Mouse (Mus musculus) T-helper 1 cell (primary cell): Measurements from ENCODE around the gene Itga2b.
"Not testable (repeated sequence)": the region's sequence is repeated elsewhere in the genome, so short reads cannot be mapped to it uniquely, and the experiment has no call there.

ENCODE experiments used
- in situ Hi-C: fragments of 300-600 bp; cut with MboI, MseI; formaldehyde crosslinking; loops from one replicate; pipeline ENCODE4 v1.15.1; 2025; ENCODE audit warnings: high pct_unique_total_duplicates

The Itga2b gene

GRCm38 (mm10) chr11:102411704-102412103 is 58.2 kb downstream of the Itga2b start:
- in situ Hi-C loops, result no loop called here

GRCm38 (mm10) chr11:102411061-102411460 is 58.9 kb downstream of the Itga2b start:
- in situ Hi-C loops, result no loop called here

GRCm38 (mm10) chr11:102410345-102410744 is 59.6 kb downstream of the Itga2b start:
- in situ Hi-C loops, result not testable (repeated sequence)

DNA sequence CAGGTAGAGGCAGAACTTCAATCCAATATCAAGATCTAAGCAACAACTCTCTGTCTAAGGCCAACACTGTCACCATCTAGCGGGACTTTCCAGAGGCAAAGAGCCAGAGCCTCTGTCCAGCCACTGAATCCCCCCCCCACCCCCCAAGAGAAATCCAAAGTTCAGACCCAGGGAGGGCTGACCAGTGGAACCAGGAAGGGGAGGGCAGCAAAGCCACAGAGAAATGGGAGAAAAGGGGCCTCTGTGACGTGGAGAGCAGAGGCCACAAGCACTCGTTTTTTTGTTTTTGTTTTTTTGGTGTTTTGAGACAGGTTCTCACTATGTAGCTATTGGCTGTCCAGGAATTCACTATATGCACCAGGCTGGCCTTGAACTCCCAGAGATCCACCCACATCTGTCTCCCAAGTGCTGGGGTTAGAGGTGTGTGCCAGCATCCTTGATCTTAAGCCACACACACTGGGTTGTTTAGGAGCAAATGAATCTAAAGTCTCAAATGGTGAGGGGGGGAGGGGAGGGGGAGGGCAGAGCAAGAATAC is 60.1 kb downstream of the Itga2b start:
- in situ Hi-C loops, result loop anchor here (5.0 kb wide), 1 partner anchor 98 kb away; no protein-coding TSS in a partner anchor

GRCm38 (mm10) chr11:102408888-102409794 is 60.8 kb downstream of the Itga2b start:
- in situ Hi-C loops, result loop anchor here (5.0 kb wide), 1 partner anchor 97 kb away; no protein-coding TSS in a partner anchor

- in situ Hi-C loops, result loop anchor here (5.0 kb wide), 1 partner anchor 96 kb away; no protein-coding TSS in a partner anchor
Observed at GRCm38 (mm10) chr11:102408344-102408876, 61.5 kb downstream of the Itga2b start.

- in situ Hi-C loops, result loop anchor here (5.0 kb wide), 1 partner anchor 96 kb away; no protein-coding TSS in a partner anchor
Observed at GRCm38 (mm10) chr11:102407834-102408215, 62.1 kb downstream of the Itga2b start, which contains the start of gene Slc25a39. Gene Slc25a39 (minus strand): TSS chr11:102407946.

DNA sequence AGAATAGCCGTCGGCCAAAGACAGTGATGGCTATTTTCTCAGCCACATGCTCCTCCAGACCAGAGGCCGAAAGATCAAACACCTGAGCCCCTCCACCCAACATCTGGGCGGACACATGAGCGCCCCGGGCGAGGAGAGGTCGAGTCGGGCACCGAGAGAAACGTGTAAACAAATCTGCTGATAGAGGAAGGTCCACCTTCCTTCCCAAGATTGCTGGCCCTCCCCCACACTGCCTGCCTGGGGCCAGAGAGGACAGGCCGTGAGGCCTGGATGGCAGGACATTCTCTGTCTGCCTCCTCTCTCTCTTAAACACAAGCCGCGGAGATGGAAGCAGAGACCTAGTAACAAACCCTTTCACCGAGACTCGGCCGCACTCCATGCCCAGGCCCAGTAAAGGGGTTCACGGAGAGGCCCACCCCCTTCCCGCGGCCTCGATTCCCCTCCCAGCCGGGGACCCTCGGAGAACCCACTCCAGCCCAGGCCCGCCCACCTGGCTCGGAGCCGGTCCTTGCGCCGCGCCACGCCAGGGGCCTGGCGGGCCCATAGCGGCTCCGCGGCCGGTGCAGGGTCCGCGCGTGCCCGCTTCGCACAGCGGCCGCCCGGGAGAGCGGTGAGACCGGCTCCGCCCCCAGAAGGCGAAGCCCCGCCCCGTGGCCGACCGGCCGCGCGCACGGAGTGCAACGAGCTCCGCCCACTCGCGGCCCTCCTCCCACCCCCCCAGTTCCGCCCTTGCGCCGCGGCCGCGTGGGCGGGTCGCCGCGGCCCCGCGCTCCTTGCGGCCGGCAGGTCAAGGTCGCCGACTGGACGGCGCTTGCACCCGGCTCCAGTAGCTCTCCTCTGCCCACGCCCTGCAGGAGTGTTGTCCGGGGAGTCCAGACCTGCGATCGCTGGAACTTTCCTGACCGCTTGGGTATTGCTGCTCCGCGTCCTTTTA is 62.8 kb downstream of the Itga2b start:
- in situ Hi-C loops, result loop anchor here (5.0 kb wide), 1 partner anchor 95 kb away; no protein-coding TSS in a partner anchor

DNA sequence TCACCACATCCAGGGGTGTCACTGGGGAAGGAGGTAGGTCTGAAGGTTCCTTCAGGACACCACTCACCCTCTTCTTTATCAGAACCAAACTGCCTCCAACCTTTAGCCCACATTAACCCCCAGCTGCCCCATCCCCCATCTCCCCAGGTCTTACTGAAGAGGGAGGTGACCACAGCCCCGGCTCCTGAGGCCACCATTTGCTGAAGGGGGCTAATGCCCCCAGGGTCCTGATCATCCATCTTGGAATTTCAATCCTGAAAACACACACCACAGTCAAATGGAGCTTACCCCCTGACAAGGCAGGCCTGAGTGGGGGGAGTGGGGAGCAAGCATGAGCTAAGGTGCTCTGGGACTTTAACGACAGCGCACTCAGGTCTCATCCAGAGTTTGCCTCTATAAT is 63.5 kb downstream of the Itga2b start:
- in situ Hi-C loops, result loop anchor here (5.0 kb wide), 1 partner anchor 94 kb away; no protein-coding TSS in a partner anchor

DNA sequence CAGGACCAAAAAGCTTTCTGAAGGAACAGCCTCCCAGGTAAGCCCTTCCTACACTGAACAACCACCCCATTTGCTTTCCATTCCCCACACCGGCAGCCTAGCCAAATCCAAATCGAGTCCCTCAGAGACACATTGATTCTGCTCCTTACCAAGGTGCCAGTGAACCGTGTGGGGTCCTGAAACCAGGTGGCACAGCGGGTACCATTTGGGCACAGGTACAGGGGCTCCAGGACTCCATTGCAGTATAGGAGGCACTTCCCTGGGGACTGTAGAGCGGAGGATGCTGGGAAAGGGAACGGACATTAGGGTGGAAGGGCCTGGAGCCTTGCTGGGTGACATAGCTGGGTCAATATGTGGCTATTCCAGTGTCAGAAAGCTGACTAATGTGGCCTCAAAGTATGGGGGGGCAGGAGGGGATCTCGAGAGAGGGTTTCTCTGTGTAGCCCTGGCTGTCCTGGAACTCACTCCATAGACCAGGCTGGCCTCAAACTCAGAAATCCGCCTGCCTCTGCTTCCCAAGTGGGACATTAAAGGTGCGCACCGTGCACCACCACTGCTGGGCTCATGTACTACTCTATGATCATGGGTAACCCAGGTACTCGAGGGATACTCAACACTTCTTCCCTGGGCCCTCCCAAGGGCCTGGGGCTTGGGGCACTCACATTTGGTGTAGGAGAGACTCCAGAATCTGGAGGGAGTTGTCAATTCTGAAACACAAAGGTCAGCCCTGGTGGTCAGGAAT is 64.2 kb downstream of the Itga2b start:
- in situ Hi-C loops, result loop anchor here (5.0 kb wide), 1 partner anchor 93 kb away; no protein-coding TSS in a partner anchor

DNA sequence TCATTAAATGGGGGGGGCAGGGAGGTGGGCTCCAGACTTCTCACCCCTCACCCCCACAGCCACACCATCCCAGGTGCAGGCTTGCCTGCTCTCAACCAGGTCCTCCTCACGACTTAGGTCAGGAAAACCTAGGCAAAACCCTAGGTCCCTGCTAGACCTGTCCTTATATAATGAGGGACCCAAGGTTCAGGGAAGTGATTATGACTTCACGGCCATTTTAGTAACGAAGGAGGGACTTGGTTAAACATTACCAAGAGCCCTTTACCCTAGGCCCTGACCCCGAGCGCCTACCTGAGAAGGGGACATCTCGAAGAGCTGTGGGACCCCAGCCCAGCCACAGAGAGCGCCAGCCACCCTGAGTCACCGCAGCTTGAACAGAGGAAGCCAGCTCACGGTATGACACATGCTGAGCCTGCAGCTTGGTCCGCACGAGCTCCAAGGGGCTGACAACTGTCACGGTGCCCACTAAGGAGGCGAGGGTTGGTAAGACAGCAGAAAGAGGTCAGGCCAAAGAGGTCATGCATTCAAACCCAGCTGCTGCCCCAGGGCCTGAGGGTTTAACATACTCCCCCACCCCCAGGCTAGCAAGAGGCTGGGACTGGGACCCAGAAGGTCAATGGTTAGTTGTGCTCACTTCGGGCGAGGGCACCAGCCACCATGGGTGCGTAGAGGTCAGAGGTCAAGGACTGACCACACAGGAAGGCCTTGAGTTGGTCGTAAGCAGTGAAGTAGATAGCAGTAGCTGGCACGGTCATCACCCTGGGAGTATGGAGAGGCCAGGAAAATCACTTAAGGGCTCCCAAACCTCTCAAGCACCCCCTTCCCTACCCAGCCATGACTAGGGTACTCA is 65.5 kb downstream of the Itga2b start:
- in situ Hi-C loops, result loop anchor here (5.0 kb wide), 1 partner anchor 92 kb away; no protein-coding TSS in a partner anchor

GRCm38 (mm10) chr11:102403657-102404056 is 66.3 kb downstream of the Itga2b start:
- in situ Hi-C loops, result no loop called here
